Mouse (Mus musculus) liver, embryonic 15.5 days (tissue): ENCODE results near the gene Lrmda. TPM values are rescaled to one million over a fixed set of nuclear protein-coding genes. Genes with fewer than 3 reads are reported as not detected.
A peak's percentile ranks its signal among the peaks of the same experiment; 100 is the strongest.

ENCODE experiments used
- ATAC-seq: fragments of 200-750 bp; cut with Nextera tagmentation; 2 replicates; pipeline ENCODE4 v1.8.0; 2017; ENCODE audit warnings: moderate number of reproducible peaks, mild to moderate bottlenecking, moderate library complexity; ENCODE audit not compliant: insufficient read depth
- H3K27ac ChIP-seq: fragments of 300-500 bp; sonication (generic); replicated peaks from 2 replicates; pipeline ENCODE4 v1.5.1; 2015; ENCODE audit warnings: mild to moderate bottlenecking, inconsistent platforms
- H3K27me3 ChIP-seq: fragments of 300-500 bp; sonication (generic); 2 replicates; pipeline ENCODE4 v1.6.1; 2015; ENCODE audit warnings: mild to moderate bottlenecking, inconsistent platforms
- H3K36me3 ChIP-seq: fragments of 300-500 bp; sonication (generic); replicated peaks from 2 replicates; pipeline ENCODE4 v1.6.1; 2015; ENCODE audit warnings: moderate library complexity, mild to moderate bottlenecking, inconsistent platforms
- H3K4me1 ChIP-seq: fragments of 300-500 bp; sonication (generic); replicated peaks from 2 replicates; pipeline ENCODE4 v1.6.1; 2015; ENCODE audit warnings: inconsistent platforms
- H3K4me2 ChIP-seq: fragments of 300-500 bp; sonication (generic); 2 replicates; pipeline ENCODE4 v1.6.1; 2015; ENCODE audit warnings: moderate library complexity, mild to moderate bottlenecking, inconsistent platforms
- H3K4me3 ChIP-seq: fragments of 300-500 bp; sonication (generic); replicated peaks from 2 replicates; pipeline ENCODE4 v1.5.1; 2015; ENCODE audit warnings: mild to moderate bottlenecking, inconsistent platforms
- H3K9ac ChIP-seq: fragments of 300-500 bp; sonication (generic); 2 replicates; pipeline ENCODE4 v1.6.1; 2015; ENCODE audit warnings: moderate library complexity, mild to moderate bottlenecking, inconsistent platforms
- H3K9me3 ChIP-seq: fragments of 300-500 bp; sonication (generic); replicated peaks from 2 replicates; pipeline ENCODE4 v1.6.1; 2016; ENCODE audit warnings: inconsistent platforms
- WGBS: fragments of 180-500 bp; shearing (Covaris S2); methylation state at CpG from one replicate; pipeline ENCODE4 v1.1.7; 2015; ENCODE audit warnings: mixed read lengths; ENCODE audit not compliant: insufficient replicate concordance; 5-methylcytosine and 5-hydroxymethylcytosine counted together
- polyA plus RNA-seq: library from polyadenylated mRNA; unstranded; fragments of >200 nt; fragmentation: Nextera tagmentation; extraction: Ambion mirVana; gene quantifications from 2 replicates; pipeline ENCODE4 v1.2.1, GENCODE M21; 2015

The Lrmda gene
- polyA plus RNA-seq, result 0.13 and 0.28 TPM in 2 replicates

GRCm38 (mm10) chr14:22019252-22019948, at the start of gene Lrmda:
TSS of gene Lrmda (plus strand) at chr14:22019712.
- H3K4me2 ChIP-seq, result peak within 1 kb of the TSS; percentile 77
- H3K36me3 ChIP-seq, result no peaks in the 10 kb centered on the region
- H3K4me3 ChIP-seq, result peak within 1 kb of the TSS; percentile 54
- peak within 1 kb of the TSS; percentile 53 for H3K9ac ChIP-seq
- peak within 1 kb of the TSS; percentile 62 for H3K27ac ChIP-seq
- H3K27me3 ChIP-seq, result peaks cover 9% of the 10 kb centered on the region; the same call in 1 of the 2 replicates
- WGBS, result 1% methylated on average over 33 of the region's 33 CpGs
- no peaks in the 10 kb centered on the region for H3K9me3 ChIP-seq
- ATAC-seq, result peak; percentile 79
- peaks cover 21% of the 10 kb centered on the region for H3K4me1 ChIP-seq

GRCm38 (mm10) chr14:21981462-21981861, 38.0 kb upstream of the Lrmda start:
- Histone ChIP-seq H3K36me3 (no peaks in the 10 kb centered on the region), H3K4me2 (no peak overlapping the region; the same call in 1 of the 2 replicates), H3K4me1 (peaks cover 18% of the 10 kb centered on the region), H3K4me3 (no peak overlapping the region), H3K9me3 (no peaks in the 10 kb centered on the region), H3K9ac (no peak overlapping the region), H3K27ac (no peak overlapping the region), H3K27me3 (peaks cover 66% of the 10 kb centered on the region)
- no peak for ATAC-seq
- 0% methylated on average over 22 of the region's 22 CpGs for WGBS

GRCm38 (mm10) chr14:21982096-21982591, 37.4 kb upstream of the Lrmda start:
- Histone ChIP-seq H3K4me3 (no peak overlapping the region), H3K9me3 (no peaks in the 10 kb centered on the region), H3K4me1 (peaks cover 21% of the 10 kb centered on the region), H3K36me3 (no peaks in the 10 kb centered on the region), H3K27me3 (peaks cover 73% of the 10 kb centered on the region), H3K27ac (no peak overlapping the region), H3K4me2 (no peak overlapping the region), H3K9ac (no peak overlapping the region)
- WGBS, result 25% methylated on average over 14 of the region's 14 CpGs
- no peak for ATAC-seq

- H3K9me3 ChIP-seq, result no peaks in the 10 kb centered on the region
- H3K27me3 ChIP-seq, result peaks cover 79% of the 10 kb centered on the region
- H3K4me3 ChIP-seq, result peak overlapping the region; percentile 20; the same call in 1 of the 2 replicates
- no peak for ATAC-seq
- no peak overlapping the region for H3K27ac ChIP-seq
- H3K36me3 ChIP-seq, result no peaks in the 10 kb centered on the region
- H3K4me1 ChIP-seq, result peaks cover 26% of the 10 kb centered on the region
- 4% methylated on average over 38 of the region's 38 CpGs for WGBS
- peak overlapping the region; percentile 27 for H3K4me2 ChIP-seq
- no peak overlapping the region for H3K9ac ChIP-seq
These were observed 36.8 kb upstream of the Lrmda start for GRCm38 (mm10) chr14:21982592-21983310.

GRCm38 (mm10) chr14:21983311-21983949, 36.1 kb upstream of the Lrmda start:
- Histone ChIP-seq H3K27me3 (peaks cover 86% of the 10 kb centered on the region), H3K4me2 (peak overlapping the region; percentile 27), H3K36me3 (no peaks in the 10 kb centered on the region), H3K9ac (no peak overlapping the region), H3K4me1 (peaks cover 28% of the 10 kb centered on the region), H3K27ac (no peak overlapping the region), H3K4me3 (peak overlapping the region; percentile 20; the same call in 1 of the 2 replicates), H3K9me3 (no peaks in the 10 kb centered on the region)
- WGBS, result 2% methylated on average over 22 of the region's 22 CpGs
- no peak for ATAC-seq

GRCm38 (mm10) chr14:21983950-21984730, 35.4 kb upstream of the Lrmda start:
- Histone ChIP-seq H3K27me3 (peaks cover 93% of the 10 kb centered on the region), H3K4me3 (peak overlapping the region; percentile 50; the same call in 1 of the 2 replicates), H3K4me1 (peaks cover 28% of the 10 kb centered on the region), H3K27ac (no peak overlapping the region), H3K9ac (no peak overlapping the region), H3K4me2 (0 out of 2 replicates have a peak overlapping the region, but pooled peaks have one; percentile 66), H3K9me3 (no peaks in the 10 kb centered on the region), H3K36me3 (no peaks in the 10 kb centered on the region)
- no peak for ATAC-seq
- WGBS, result 10% methylated on average over 18 of the region's 18 CpGs

GRCm38 (mm10) chr14:21984757-21985425, 34.6 kb upstream of the Lrmda start:
- Histone ChIP-seq H3K4me3 (peak overlapping the region; percentile 50), H3K9ac (no peak overlapping the region)
- WGBS, result 2% methylated on average over 49 of the region's 49 CpGs

GRCm38 (mm10) chr14:21985426-21985931, 34.0 kb upstream of the Lrmda start:
- no peak for ATAC-seq
- no peak overlapping the region for H3K27ac ChIP-seq
- peaks cover 28% of the 10 kb centered on the region for H3K4me1 ChIP-seq
- peak overlapping the region; percentile 50 for H3K4me3 ChIP-seq
- peak overlapping the region; percentile 66 for H3K4me2 ChIP-seq
- H3K9me3 ChIP-seq, result no peaks in the 10 kb centered on the region
- H3K27me3 ChIP-seq, result peaks cover 98% of the 10 kb centered on the region
- no peak overlapping the region for H3K9ac ChIP-seq
- no peaks in the 10 kb centered on the region for H3K36me3 ChIP-seq
- WGBS, result under 1% methylated on average over 37 of the region's 37 CpGs

More at GRCm38 (mm10) chr14:21984757-21985425, 34.6 kb upstream of the Lrmda start:
- no peaks in the 10 kb centered on the region for H3K9me3 ChIP-seq
- H3K4me1 ChIP-seq, result peaks cover 28% of the 10 kb centered on the region
- peak overlapping the region; percentile 66 for H3K4me2 ChIP-seq
- no peak for ATAC-seq
- peaks cover 95% of the 10 kb centered on the region for H3K27me3 ChIP-seq
- no peaks in the 10 kb centered on the region for H3K36me3 ChIP-seq
- H3K27ac ChIP-seq, result no peak overlapping the region

- H3K4me3 ChIP-seq, result peak overlapping the region; percentile 50
- under 1% methylated on average over 61 of the region's 62 CpGs for WGBS
- no peak for ATAC-seq
- no peaks in the 10 kb centered on the region for H3K9me3 ChIP-seq
- H3K27me3 ChIP-seq, result peaks cover 98% of the 10 kb centered on the region
- H3K9ac ChIP-seq, result peak overlapping the region; percentile 21; the same call in 1 of the 2 replicates
- H3K36me3 ChIP-seq, result no peaks in the 10 kb centered on the region
- H3K27ac ChIP-seq, result no peak overlapping the region
- H3K4me1 ChIP-seq, result peaks cover 28% of the 10 kb centered on the region
- peak overlapping the region; percentile 66 for H3K4me2 ChIP-seq
These were observed 33.4 kb upstream of the Lrmda start for GRCm38 (mm10) chr14:21985981-21986732.
